Mouse (Mus musculus) intestine, embryonic 14.5 days (tissue): ENCODE results near the gene Adsl. TPM values are rescaled to one million over a fixed set of nuclear protein-coding genes. Genes with fewer than 3 reads are reported as not detected.

Source experiments
- ATAC-seq: fragments of 200-750 bp; cut with Nextera tagmentation; replicated peaks from 2 replicates; pipeline ENCODE4 v1.8.0; 2017; ENCODE audit warnings: low read depth, moderate number of reproducible peaks, moderate TSS enrichment, moderate library complexity; ENCODE audit not compliant: low FRiP score, low TSS enrichment
- DNase-seq: peaks from one replicate; pipeline ENCODE4 v3.0.0-alpha.2; 2018; ENCODE audit warnings: low spot score
- H3K27ac ChIP-seq: fragments of 300-500 bp; sonication (generic); 2 replicates; pipeline ENCODE4 v1.5.1; 2014; ENCODE audit warnings: low read depth, mild to moderate bottlenecking, control low read depth
- H3K27me3 ChIP-seq: fragments of 300-500 bp; sonication (generic); replicated peaks from 2 replicates; pipeline ENCODE4 v1.6.1; 2014; ENCODE audit warnings: low read length, control low read depth; ENCODE audit not compliant: control insufficient read depth, insufficient read depth
- H3K36me3 ChIP-seq: fragments of 300-500 bp; sonication (generic); 2 replicates; pipeline ENCODE4 v1.6.1; 2014; ENCODE audit warnings: low read length, control low read depth; ENCODE audit not compliant: control insufficient read depth, insufficient read depth
- H3K4me1 ChIP-seq: fragments of 300-500 bp; sonication (generic); replicated peaks from 2 replicates; pipeline ENCODE4 v1.6.1; 2014; ENCODE audit warnings: low read length, control low read depth, mixed read lengths; ENCODE audit not compliant: control insufficient read depth, insufficient read depth
- H3K4me2 ChIP-seq: fragments of 300-500 bp; sonication (generic); 2 replicates; pipeline ENCODE4 v1.6.1; 2014; ENCODE audit warnings: low read length
- H3K4me3 ChIP-seq: fragments of 300-500 bp; sonication (generic); 2 replicates; pipeline ENCODE4 v1.5.1; 2014; ENCODE audit warnings: low read depth, low read length, control low read depth, mixed read lengths
- H3K9ac ChIP-seq: fragments of 300-500 bp; sonication (generic); 2 replicates; pipeline ENCODE4 v1.6.1; 2014; ENCODE audit warnings: mild to moderate bottlenecking, low read length
- H3K9me3 ChIP-seq: fragments of 300-500 bp; sonication (generic); 2 replicates; pipeline ENCODE4 v1.6.1; 2016; ENCODE audit warnings: low read length, control low read depth; ENCODE audit not compliant: control insufficient read depth
- WGBS: fragments of 180-500 bp; shearing (Covaris S2); extraction: QIAGEN DNeasy Blood & Tissue Kit; methylation state at CpG from one replicate; pipeline ENCODE4 v1.1.7; 2014; 5-methylcytosine and 5-hydroxymethylcytosine counted together
- polyA plus RNA-seq: library from polyadenylated mRNA; unstranded; fragments of >200 nt; fragmentation: Nextera tagmentation; extraction: Ambion mirVana; gene quantifications from 2 replicates; pipeline ENCODE4 v1.2.1, GENCODE M21; 2014

The Adsl gene
- polyA plus RNA-seq, 1 experiment from 2014 or later, result 175 TPM

GRCm38 (mm10) chr15:81007339-81007738 is 59.0 kb downstream of the Adsl start:
- Histone ChIP-seq H3K4me3 (no peak overlapping the region), H3K9me3 (no peaks in the 10 kb centered on the region), H3K9ac (no peak overlapping the region), H3K27ac (no peak overlapping the region), H3K27me3 (no peaks in the 10 kb centered on the region), H3K36me3 (peaks cover 19% of the 10 kb centered on the region; the same call in 1 of the 2 replicates), H3K4me2 (no peak overlapping the region), H3K4me1 (no peaks in the 10 kb centered on the region)
- DNase-seq (no peak), ATAC-seq (no peak)
- WGBS, result 89% methylated on average over 9 of the region's 9 CpGs

GRCm38 (mm10) chr15:81007905-81008304 is 59.6 kb downstream of the Adsl start:
- H3K36me3 ChIP-seq, result peaks cover 24% of the 10 kb centered on the region
- WGBS, result 86% methylated on average over 8 of the region's 8 CpGs
- H3K4me1 ChIP-seq, result no peaks in the 10 kb centered on the region
- H3K9me3 ChIP-seq, result no peaks in the 10 kb centered on the region
- H3K9ac ChIP-seq, result no peak overlapping the region
- no peak overlapping the region for H3K4me3 ChIP-seq
- no peak overlapping the region for H3K4me2 ChIP-seq
- H3K27ac ChIP-seq, result no peak overlapping the region
- H3K27me3 ChIP-seq, result no peaks in the 10 kb centered on the region
- no peak for ATAC-seq
- DNase-seq, result no peak

GRCm38 (mm10) chr15:81008689-81009123 is 60.4 kb downstream of the Adsl start:
- WGBS, result 59% methylated on average over 10 of the region's 10 CpGs
- H3K36me3 ChIP-seq, result peaks cover 29% of the 10 kb centered on the region
- H3K9ac ChIP-seq, result no peak overlapping the region
- DNase-seq (no peak), ATAC-seq (0 out of 2 replicates have a peak, but pooled peaks have one; percentile 16)
- no peaks in the 10 kb centered on the region for H3K27me3 ChIP-seq
- no peak overlapping the region for H3K4me3 ChIP-seq
- H3K4me2 ChIP-seq, result no peak overlapping the region
- no peaks in the 10 kb centered on the region for H3K4me1 ChIP-seq
- no peaks in the 10 kb centered on the region for H3K9me3 ChIP-seq
- no peak overlapping the region for H3K27ac ChIP-seq

- Histone ChIP-seq H3K27ac (no peak overlapping the region), H3K9me3 (no peaks in the 10 kb centered on the region), H3K4me2 (no peak overlapping the region), H3K27me3 (no peaks in the 10 kb centered on the region), H3K9ac (no peak overlapping the region), H3K4me3 (no peak overlapping the region), H3K36me3 (peaks cover 43% of the 10 kb centered on the region), H3K4me1 (no peaks in the 10 kb centered on the region)
- ATAC-seq (no peak), DNase-seq (peak; percentile 47)
- 79% methylated on average over 7 of the region's 7 CpGs for WGBS
Observed at GRCm38 (mm10) chr15:81010114-81010513, 61.8 kb downstream of the Adsl start.

GRCm38 (mm10) chr15:81011523-81011922 is 63.2 kb downstream of the Adsl start:
- ATAC-seq (no peak), DNase-seq (peak; percentile 49)
- H3K4me3 ChIP-seq, result no peak overlapping the region
- H3K4me2 ChIP-seq, result no peak overlapping the region
- H3K36me3 ChIP-seq, result peaks cover 57% of the 10 kb centered on the region
- H3K9ac ChIP-seq, result no peak overlapping the region
- no peaks in the 10 kb centered on the region for H3K9me3 ChIP-seq
- 27% methylated on average over 3 of the region's 3 CpGs for WGBS
- no peaks in the 10 kb centered on the region for H3K4me1 ChIP-seq
- H3K27ac ChIP-seq, result no peak overlapping the region
- H3K27me3 ChIP-seq, result no peaks in the 10 kb centered on the region

GRCm38 (mm10) chr15:81012359-81012758 is 64.1 kb downstream of the Adsl start:
- Histone ChIP-seq H3K4me1 (no peaks in the 10 kb centered on the region), H3K27me3 (no peaks in the 10 kb centered on the region), H3K36me3 (peaks cover 63% of the 10 kb centered on the region), H3K9me3 (no peaks in the 10 kb centered on the region), H3K4me2 (no peak overlapping the region), H3K27ac (no peak overlapping the region), H3K9ac (no peak overlapping the region), H3K4me3 (no peak overlapping the region)
- ATAC-seq (no peak), DNase-seq (no peak)
- 84% methylated on average over 4 of the region's 4 CpGs for WGBS

GRCm38 (mm10) chr15:81013186-81013585 is 64.9 kb downstream of the Adsl start:
- H3K4me2 ChIP-seq, result no peak overlapping the region
- peaks cover 71% of the 10 kb centered on the region for H3K36me3 ChIP-seq
- H3K9me3 ChIP-seq, result no peaks in the 10 kb centered on the region
- 85% methylated on average over 7 of the region's 7 CpGs for WGBS
- no peaks in the 10 kb centered on the region for H3K4me1 ChIP-seq
- ATAC-seq, result no peak
- no peak overlapping the region for H3K9ac ChIP-seq
- H3K4me3 ChIP-seq, result no peak overlapping the region
- H3K27ac ChIP-seq, result no peak overlapping the region
- H3K27me3 ChIP-seq, result no peaks in the 10 kb centered on the region
- DNase-seq, result no peak

GRCm38 (mm10) chr15:81015068-81015744 is 66.9 kb downstream of the Adsl start:
- H3K4me1 ChIP-seq, result no peaks in the 10 kb centered on the region
- H3K36me3 ChIP-seq, result peaks cover 77% of the 10 kb centered on the region
- no peaks in the 10 kb centered on the region for H3K9me3 ChIP-seq
- H3K4me2 ChIP-seq, result no peak overlapping the region
- no peak overlapping the region for H3K4me3 ChIP-seq
- no peak for ATAC-seq
- 85% methylated on average over 5 of the region's 5 CpGs for WGBS
- no peak overlapping the region for H3K9ac ChIP-seq
- no peak overlapping the region for H3K27ac ChIP-seq
- H3K27me3 ChIP-seq, result no peaks in the 10 kb centered on the region
- DNase-seq, result no peak

- WGBS, result 85% methylated on average over 10 of the region's 10 CpGs
Observed at GRCm38 (mm10) chr15:81016488-81016887, 68.2 kb downstream of the Adsl start.

More at GRCm38 (mm10) chr15:81016488-81016887, 68.2 kb downstream of the Adsl start:
- Histone ChIP-seq H3K27ac (no peak overlapping the region), H3K4me1 (no peaks in the 10 kb centered on the region), H3K4me3 (no peak overlapping the region), H3K9ac (no peak overlapping the region), H3K27me3 (no peaks in the 10 kb centered on the region), H3K36me3 (peaks cover 85% of the 10 kb centered on the region), H3K9me3 (no peaks in the 10 kb centered on the region), H3K4me2 (no peak overlapping the region)
- ATAC-seq (no peak), DNase-seq (no peak)
